Comparison of ENCODE assay signal across 10 mouse cellular contexts in the genomic region with DNA sequence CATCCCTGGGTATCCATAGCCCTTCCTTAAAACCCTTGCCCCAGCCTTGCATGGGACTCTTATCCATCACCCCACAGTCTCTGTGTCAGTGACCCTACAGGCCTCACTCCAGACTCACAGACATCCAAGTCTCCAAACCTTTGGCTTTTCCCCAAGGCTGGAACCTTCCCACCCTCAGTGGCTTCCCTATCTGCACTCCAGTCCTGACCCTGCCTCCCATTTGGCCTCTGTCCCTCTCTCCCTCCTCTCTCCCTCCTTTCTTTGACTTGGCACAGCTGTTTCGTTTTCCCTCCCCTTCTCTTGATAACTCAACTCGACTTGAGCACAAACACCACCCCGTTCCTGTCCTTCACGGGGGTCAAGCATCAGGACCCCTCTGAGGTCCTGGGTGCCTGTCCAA. TPM values are rescaled to one million over a fixed set of nuclear protein-coding genes. Genes with fewer than 3 reads are reported as not detected.
DNase-seq lines count a peak whose midpoint lies in the region.
"Had no signal": no experiment of that assay in that cellular context is flagged by ENCODE, and none has a peak within 500 bp of the region (broad histone marks: within the 10 kb centered on the region; RNA-seq: fewer than 3 reads in every experiment).

No protein-coding gene starts in this region.

- peak; percentile 59 for DNase-seq in adrenal gland, postnatal 10 days
- no peak for DNase-seq in adrenal gland, adult 18-20 months (ENCODE audit: low spot score in 2 of 2)
- DNase-seq in testis, postnatal 10 days (ENCODE audit: low spot score), result peak; percentile 54
- DNase-seq in testis, postnatal 14 days (ENCODE audit: low spot score), result no peak
- peak; percentile 70 for DNase-seq in kidney, postnatal 14 days
- DNase-seq in thymus, postnatal 4 days, result no peak
- DNase-seq in frontal cortex, postnatal 25 days (ENCODE audit: low spot score in 2 of 2), result no peak
- DNase-seq in cerebellum, postnatal 25 days, result no peak
- DNase-seq: cerebellum, adult 8-10 months; right cerebral cortex, adult 18-20 months had no signal

RNA-seq across cellular contexts. Expression of gene Tnxb, which starts 20.1 kb away (rescaled TPM):
- total RNA-seq in adrenal gland, postnatal 10 days (2021), result 10 to 100 TPM; 40.6 to 47.3 TPM
- 10 to 100 TPM; 19.8 to 25.2 TPM for total RNA-seq in adrenal gland, adult 18-20 months (2021)

RNA-seq across cellular contexts. Expression of gene Atf6b, which starts 43.5 kb away (rescaled TPM):
- 10 to 100 TPM; 37.8 to 40.1 TPM for total RNA-seq in adrenal gland, postnatal 10 days (2021)
- total RNA-seq in adrenal gland, adult 18-20 months (2021), result 10 to 100 TPM; 46.5 to 48.6 TPM

RNA-seq across cellular contexts. Expression of gene Fkbpl, which starts 45.9 kb away (rescaled TPM):
- 10 to 100 TPM; 11.8 to 14.4 TPM for total RNA-seq in adrenal gland, postnatal 10 days (2021)
- 10 to 100 TPM; 12.8 to 17.5 TPM for total RNA-seq in adrenal gland, adult 18-20 months (2021)

RNA-seq across cellular contexts. Expression of gene C4b, which starts 53.2 kb away (rescaled TPM):
- total RNA-seq in adrenal gland, postnatal 10 days (2021), result 100 to 1,000 TPM in 1 of 2 experiments, 10 to 100 TPM in 1; 88.4 to 156 TPM
- total RNA-seq in adrenal gland, adult 18-20 months (2021), result 100 to 1,000 TPM in 1 of 2 experiments, 10 to 100 TPM in 1; 99.1 to 174 TPM

Comparison
In these comparisons a context has a peak if more than half of its experiments do, and no peak if none do; other contexts are left out.
1. DNase-seq: peak in adrenal gland, postnatal 10 days (single experiment), testis, postnatal 10 days (single experiment) and kidney, postnatal 14 days (single experiment); none in adrenal gland, adult 18-20 months (0 of 2), testis, postnatal 14 days (single experiment), thymus, postnatal 4 days (single experiment), frontal cortex, postnatal 25 days (0 of 2) and cerebellum, postnatal 25 days (0 of 2).